Mouse (Mus musculus) yolk sac, embryonic 10.5 days (tissue): ENCODE data around the gene Polr2m.
"Not testable (repeated sequence)": the region's sequence is repeated elsewhere in the genome, so short reads cannot be mapped to it uniquely, and the experiment has no call there.

Experiments
- DNase-seq: peaks from one replicate; pipeline ENCODE4 v3.0.0-alpha.2; 2017; ENCODE audit warnings: low spot score

The Polr2m gene

GRCm38 (mm10) chr9:71485475-71486094 lies at the start of gene Polr2m:
Gene Polr2m, minus strand, starts transcription at chr9:71485935.
- DNase-seq: peak; percentile 94

GRCm38 (mm10) chr9:71535036-71535435 lies 49.3 kb upstream of the Polr2m start:
- no peak for DNase-seq

GRCm38 (mm10) chr9:71529960-71530359 lies 44.2 kb upstream of the Polr2m start:
- DNase-seq: no peak

- DNase-seq: peak; percentile 37
These were observed 41.7 kb upstream of the Polr2m start for GRCm38 (mm10) chr9:71527438-71527837.

- DNase-seq: no peak
These were observed 38.2 kb upstream of the Polr2m start for GRCm38 (mm10) chr9:71523901-71524300.

- DNase-seq: no peak
These were observed 34.1 kb upstream of the Polr2m start for GRCm38 (mm10) chr9:71519836-71520235.

- DNase-seq: no peak
These were observed 31.8 kb upstream of the Polr2m start for GRCm38 (mm10) chr9:71517487-71517886.

- DNase-seq: no peak
These were observed 30.1 kb upstream of the Polr2m start for GRCm38 (mm10) chr9:71515862-71516261.

GRCm38 (mm10) chr9:71513566-71513965 lies 27.8 kb upstream of the Polr2m start:
- no peak for DNase-seq

- no peak for DNase-seq
These were observed 27.2 kb upstream of the Polr2m start for GRCm38 (mm10) chr9:71512899-71513298.

- DNase-seq: no peak
These were observed 12.9 kb upstream of the Polr2m start for GRCm38 (mm10) chr9:71498391-71499182.

GRCm38 (mm10) chr9:71496637-71497036 lies 10.9 kb upstream of the Polr2m start:
- no peak for DNase-seq

- DNase-seq: no peak
These were observed 8.0 kb upstream of the Polr2m start for GRCm38 (mm10) chr9:71493771-71494170.

- peak; percentile 18 for DNase-seq
These were observed 6.7 kb upstream of the Polr2m start for GRCm38 (mm10) chr9:71492296-71493025.

GRCm38 (mm10) chr9:71490076-71490475 lies 4.3 kb upstream of the Polr2m start:
- DNase-seq: peak; percentile 76

- no peak for DNase-seq
These were observed 392 bp upstream of the Polr2m start for GRCm38 (mm10) chr9:71486127-71486526.

GRCm38 (mm10) chr9:71484871-71485474 lies 762 bp downstream of the Polr2m start:
- no peak for DNase-seq

- not testable (repeated sequence) for DNase-seq
These were observed 1.9 kb downstream of the Polr2m start for GRCm38 (mm10) chr9:71483872-71484271.

GRCm38 (mm10) chr9:71480305-71480704 lies 5.4 kb downstream of the Polr2m start:
- no peak for DNase-seq

GRCm38 (mm10) chr9:71479413-71479812 lies 6.3 kb downstream of the Polr2m start:
- no peak for DNase-seq

GRCm38 (mm10) chr9:71478596-71478995 lies 7.1 kb downstream of the Polr2m start:
- no peak for DNase-seq

GRCm38 (mm10) chr9:71476601-71477000 lies 9.1 kb downstream of the Polr2m start:
- DNase-seq: no peak
